Mouse (Mus musculus) lung, embryonic 14.5 days (tissue): ENCODE results near the gene Rnf43. TPM values are rescaled to one million over a fixed set of nuclear protein-coding genes. Genes with fewer than 3 reads are reported as not detected.

Experiments
- ATAC-seq: fragments of 200-750 bp; cut with Nextera tagmentation; 2 replicates; pipeline ENCODE4 v1.8.0; 2017; ENCODE audit warnings: mild to moderate bottlenecking, moderate TSS enrichment, moderate library complexity; ENCODE audit not compliant: insufficient read depth
- DNase-seq: peaks from one replicate; pipeline ENCODE4 v3.0.0-alpha.2; 2015
- H3K27ac ChIP-seq: fragments of 300-500 bp; sonication (generic); 2 replicates; pipeline ENCODE4 v1.5.1; 2014; ENCODE audit warnings: low read depth, mild to moderate bottlenecking, moderate library complexity
- H3K27me3 ChIP-seq: fragments of 300-500 bp; sonication (generic); 2 replicates; pipeline ENCODE4 v1.6.1; 2014; ENCODE audit warnings: low read length, control low read depth; ENCODE audit not compliant: insufficient read depth
- H3K36me3 ChIP-seq: fragments of 300-500 bp; sonication (generic); 2 replicates; pipeline ENCODE4 v1.6.1; 2014; ENCODE audit warnings: control low read depth; ENCODE audit not compliant: insufficient read depth
- H3K4me1 ChIP-seq: fragments of 300-500 bp; sonication (generic); 2 replicates; pipeline ENCODE4 v1.6.1; 2014; ENCODE audit warnings: antibody characterized with exemption, control low read depth; ENCODE audit not compliant: insufficient read depth
- H3K4me2 ChIP-seq: fragments of 300-500 bp; sonication (generic); 2 replicates; pipeline ENCODE4 v1.6.1; 2014; ENCODE audit warnings: mild to moderate bottlenecking
- H3K4me3 ChIP-seq: fragments of 300-500 bp; sonication (generic); 2 replicates; pipeline ENCODE4 v1.5.1; 2014; ENCODE audit warnings: low read depth, low read length
- H3K9ac ChIP-seq: fragments of 300-500 bp; sonication (generic); 2 replicates; pipeline ENCODE4 v1.6.1; 2014
- H3K9me3 ChIP-seq: fragments of 300-500 bp; sonication (generic); 2 replicates; pipeline ENCODE4 v1.6.1; 2016; ENCODE audit warnings: low read depth, low read length, control low read depth
- CTCF ChIP-seq: IDR thresholded peaks from 2 replicates; pipeline ENCODE4 v1.5.1; 2016; ENCODE audit warnings: antibody characterized with exemption, low read depth
- WGBS: fragments of 180-500 bp; shearing (Covaris S2); extraction: QIAGEN DNeasy Blood & Tissue Kit; methylation state at CpG from one replicate; pipeline ENCODE4 v1.1.7; 2014; 5-methylcytosine and 5-hydroxymethylcytosine counted together
- polyA plus RNA-seq: library from polyadenylated mRNA; unstranded; fragments of >200 nt; fragmentation: Nextera tagmentation; extraction: Ambion mirVana; gene quantifications from 2 replicates; pipeline ENCODE4 v1.2.1, GENCODE M21; 2014

Gene Rnf43
- polyA plus RNA-seq, 1 experiment from 2014 or later, result 21.5 TPM

GRCm38 (mm10) chr11:87701108-87701507 lies 38.6 kb downstream of the Rnf43 start:
- no peak overlapping the region for H3K4me3 ChIP-seq
- H3K36me3 ChIP-seq, result no peaks in the 10 kb centered on the region
- 58% methylated on average over 6 of the region's 6 CpGs for WGBS
- no peak for TF ChIP-seq CTCF
- peaks cover 10% of the 10 kb centered on the region; the same call in 1 of the 2 replicates for H3K4me1 ChIP-seq
- no peak overlapping the region; the same call in 1 of the 2 replicates for H3K27ac ChIP-seq
- H3K9ac ChIP-seq, result no peak overlapping the region
- ATAC-seq (no peak), DNase-seq (no peak)
- no peaks in the 10 kb centered on the region for H3K9me3 ChIP-seq
- H3K27me3 ChIP-seq, result no peaks in the 10 kb centered on the region
- H3K4me2 ChIP-seq, result no peak overlapping the region

- Histone ChIP-seq H3K4me2 (no peak overlapping the region), H3K27ac (no peak overlapping the region), H3K4me3 (no peak overlapping the region), H3K36me3 (no peaks in the 10 kb centered on the region), H3K9ac (no peak overlapping the region), H3K27me3 (no peaks in the 10 kb centered on the region), H3K4me1 (peaks cover 10% of the 10 kb centered on the region; the same call in 1 of the 2 replicates), H3K9me3 (no peaks in the 10 kb centered on the region)
- TF ChIP-seq CTCF, result no peak
- WGBS, result 66% methylated on average over 14 of the region's 14 CpGs
- DNase-seq (no peak), ATAC-seq (no peak)
Observed at GRCm38 (mm10) chr11:87701877-87702620, 39.5 kb downstream of the Rnf43 start.

GRCm38 (mm10) chr11:87703654-87704053 lies 41.1 kb downstream of the Rnf43 start:
- Histone ChIP-seq H3K27ac (no peak overlapping the region), H3K27me3 (no peaks in the 10 kb centered on the region), H3K4me2 (no peak overlapping the region), H3K9me3 (no peaks in the 10 kb centered on the region), H3K36me3 (no peaks in the 10 kb centered on the region), H3K9ac (no peak overlapping the region), H3K4me3 (no peak overlapping the region), H3K4me1 (peaks cover 10% of the 10 kb centered on the region; the same call in 1 of the 2 replicates)
- no peak for ATAC-seq
- no peak for DNase-seq
- TF ChIP-seq CTCF, result no peak
- WGBS, result 72% methylated on average over 5 of the region's 5 CpGs

- no peak for ATAC-seq
- DNase-seq, result no peak
- Histone ChIP-seq H3K27me3 (no peaks in the 10 kb centered on the region), H3K27ac (no peak overlapping the region), H3K4me2 (no peak overlapping the region), H3K9me3 (no peaks in the 10 kb centered on the region), H3K4me3 (no peak overlapping the region), H3K9ac (no peak overlapping the region), H3K4me1 (peaks cover 10% of the 10 kb centered on the region; the same call in 1 of the 2 replicates), H3K36me3 (no peaks in the 10 kb centered on the region)
- 68% methylated on average over 9 of the region's 9 CpGs for WGBS
- TF ChIP-seq CTCF, result no peak
Observed at GRCm38 (mm10) chr11:87704289-87704688, 41.8 kb downstream of the Rnf43 start.

GRCm38 (mm10) chr11:87707570-87707969 lies 45.0 kb downstream of the Rnf43 start:
- DNase-seq, result no peak
- no peaks in the 10 kb centered on the region for H3K9me3 ChIP-seq
- H3K4me2 ChIP-seq, result no peak overlapping the region
- no peaks in the 10 kb centered on the region for H3K27me3 ChIP-seq
- WGBS, result 44% methylated on average over 8 of the region's 8 CpGs
- H3K4me3 ChIP-seq, result no peak overlapping the region
- ATAC-seq, result no peak
- H3K4me1 ChIP-seq, result peaks cover 5% of the 10 kb centered on the region; the same call in 1 of the 2 replicates
- H3K36me3 ChIP-seq, result no peaks in the 10 kb centered on the region
- TF ChIP-seq CTCF, result no peak
- H3K9ac ChIP-seq, result no peak overlapping the region
- no peak overlapping the region; the same call in 1 of the 2 replicates for H3K27ac ChIP-seq

GRCm38 (mm10) chr11:87708979-87709378 lies 46.5 kb downstream of the Rnf43 start:
- H3K27me3 ChIP-seq, result no peaks in the 10 kb centered on the region
- DNase-seq (no peak), ATAC-seq (no peak)
- H3K4me3 ChIP-seq, result no peak overlapping the region
- 0 out of 2 replicates have a peak overlapping the region, but pooled peaks have one; percentile 31 for H3K9ac ChIP-seq
- no peaks in the 10 kb centered on the region for H3K9me3 ChIP-seq
- peak overlapping the region; percentile 82 for H3K27ac ChIP-seq
- H3K4me1 ChIP-seq, result peaks cover under 1% of the 10 kb centered on the region; the same call in 1 of the 2 replicates
- no peaks in the 10 kb centered on the region for H3K36me3 ChIP-seq
- H3K4me2 ChIP-seq, result peak overlapping the region; percentile 49
- WGBS, result 75% methylated on average over 5 of the region's 5 CpGs
- TF ChIP-seq CTCF, result no peak

GRCm38 (mm10) chr11:87709513-87710261 lies 47.2 kb downstream of the Rnf43 start:
- Histone ChIP-seq H3K27ac (peak overlapping the region; percentile 82), H3K4me1 (no peaks in the 10 kb centered on the region; the same call in 1 of the 2 replicates), H3K36me3 (no peaks in the 10 kb centered on the region), H3K9ac (peak overlapping the region; percentile 31), H3K4me3 (peak overlapping the region; percentile 13), H3K27me3 (no peaks in the 10 kb centered on the region), H3K9me3 (no peaks in the 10 kb centered on the region), H3K4me2 (peak overlapping the region; percentile 49)
- DNase-seq (peak; percentile 88), ATAC-seq (peak; percentile 93)
- WGBS, result 9% methylated on average over 21 of the region's 21 CpGs
- TF ChIP-seq CTCF, result no peak
